Mouse (Mus musculus) embryonic facial prominence, embryonic 13.5 days (tissue): Measurements from ENCODE around the gene Snx11. TPM values are rescaled to one million over a fixed set of nuclear protein-coding genes. Genes with fewer than 3 reads are reported as not detected.
"Not testable (repeated sequence)": the region's sequence is repeated elsewhere in the genome, so short reads cannot be mapped to it uniquely, and the experiment has no call there.

ENCODE experiments used
- ATAC-seq: fragments of 200-750 bp; cut with Nextera tagmentation; 2 replicates; pipeline ENCODE4 v1.8.0; 2017; ENCODE audit warnings: low read depth; ENCODE audit not compliant: insufficient number of reproducible peaks, insufficient read depth, low FRiP score, low TSS enrichment
- H3K27ac ChIP-seq: fragments of 300-500 bp; sonication (generic); 2 replicates; pipeline ENCODE4 v1.5.1; 2015; ENCODE audit warnings: moderate library complexity, mild to moderate bottlenecking, inconsistent platforms
- H3K27me3 ChIP-seq: fragments of 300-500 bp; sonication (generic); 2 replicates; pipeline ENCODE4 v1.6.1; 2015; ENCODE audit warnings: mild to moderate bottlenecking, inconsistent platforms
- H3K36me3 ChIP-seq: fragments of 300-500 bp; sonication (generic); 2 replicates; pipeline ENCODE4 v1.6.1; 2015; ENCODE audit warnings: mild to moderate bottlenecking, inconsistent platforms
- H3K4me1 ChIP-seq: fragments of 300-500 bp; sonication (generic); 2 replicates; pipeline ENCODE4 v1.6.1; 2015; ENCODE audit warnings: inconsistent platforms
- H3K4me2 ChIP-seq: fragments of 300-500 bp; sonication (generic); 2 replicates; pipeline ENCODE4 v1.6.1; 2015; ENCODE audit warnings: moderate library complexity, mild to moderate bottlenecking, inconsistent platforms
- H3K4me3 ChIP-seq: fragments of 300-500 bp; sonication (generic); 2 replicates; pipeline ENCODE4 v1.5.1; 2015; ENCODE audit warnings: mild to moderate bottlenecking, inconsistent platforms
- H3K9ac ChIP-seq: fragments of 300-500 bp; sonication (generic); 2 replicates; pipeline ENCODE4 v1.6.1; 2015; ENCODE audit warnings: mild to moderate bottlenecking, inconsistent platforms
- H3K9me3 ChIP-seq: fragments of 300-500 bp; sonication (generic); 2 replicates; pipeline ENCODE4 v1.6.1; 2016; ENCODE audit warnings: inconsistent platforms
- WGBS: fragments of 180-500 bp; shearing (Covaris S2); methylation state at CpG from one replicate; pipeline ENCODE4 v1.1.7; 2015; ENCODE audit warnings: mixed read lengths; 5-methylcytosine and 5-hydroxymethylcytosine counted together
- polyA plus RNA-seq: library from polyadenylated mRNA; unstranded; fragments of >200 nt; fragmentation: Nextera tagmentation; extraction: Ambion mirVana; gene quantifications from 2 replicates; pipeline ENCODE4 v1.2.1, GENCODE M21; 2015

Gene Snx11
- polyA plus RNA-seq, 1 experiment from 2014 or later, result 23.5 TPM

DNA sequence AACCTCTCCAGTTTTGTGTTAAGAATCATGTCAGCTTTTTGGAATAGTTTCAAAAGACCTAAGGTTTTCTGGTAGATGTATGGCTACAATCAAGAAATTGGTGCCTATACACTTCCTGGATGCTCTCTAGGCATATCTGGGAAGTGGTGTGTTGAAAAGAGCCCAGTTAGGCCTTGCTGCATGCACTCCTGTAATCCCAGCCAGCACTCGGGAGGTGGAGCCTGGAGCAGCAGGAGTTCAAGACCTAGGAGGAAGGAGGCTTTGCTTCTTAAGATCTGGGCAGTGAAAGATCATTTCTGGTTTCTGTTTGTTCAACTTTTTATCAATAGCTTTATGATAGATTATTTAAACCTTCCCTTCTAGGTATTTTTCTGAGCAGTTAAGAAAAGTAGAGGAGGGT, 13.3 kb upstream of the Snx11 start:
- 3% methylated on average over 1 of the region's 1 CpGs for WGBS
- peak overlapping the region; percentile 94 for H3K4me2 ChIP-seq
- H3K9me3 ChIP-seq, result no peaks in the 10 kb centered on the region
- no peak for ATAC-seq
- peaks cover 32% of the 10 kb centered on the region for H3K4me1 ChIP-seq
- H3K36me3 ChIP-seq, result peaks cover 6% of the 10 kb centered on the region
- no peaks in the 10 kb centered on the region for H3K27me3 ChIP-seq
- peak overlapping the region; percentile 92 for H3K4me3 ChIP-seq
- peak overlapping the region; percentile 95; the same call in 1 of the 2 replicates for H3K9ac ChIP-seq
- no peak overlapping the region for H3K27ac ChIP-seq

DNA sequence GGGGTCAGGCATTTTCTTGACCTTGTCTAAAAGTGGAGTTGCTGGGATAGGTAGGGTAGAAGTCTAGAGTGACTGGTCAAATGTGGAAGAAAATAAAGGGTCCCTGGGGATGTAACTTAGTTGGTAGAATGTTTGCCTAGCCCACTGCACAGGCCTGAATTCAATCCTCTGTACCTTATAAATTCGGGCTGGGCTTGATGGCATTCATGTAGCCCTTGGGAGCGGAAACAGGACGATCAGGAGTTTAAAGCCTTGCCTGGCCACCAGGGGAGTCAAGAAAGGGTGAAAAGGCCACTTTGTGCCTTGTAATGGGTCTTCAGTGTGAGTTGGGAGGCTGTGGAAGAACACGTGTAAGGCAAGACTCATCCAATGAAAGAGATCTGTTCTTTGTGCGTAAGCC, 12.6 kb upstream of the Snx11 start:
- H3K27me3 ChIP-seq, result no peaks in the 10 kb centered on the region
- peak overlapping the region; percentile 92 for H3K4me3 ChIP-seq
- H3K4me1 ChIP-seq, result peaks cover 32% of the 10 kb centered on the region
- H3K9me3 ChIP-seq, result no peaks in the 10 kb centered on the region
- H3K27ac ChIP-seq, result peak overlapping the region; percentile 48; the same call in 1 of the 2 replicates
- peak overlapping the region; percentile 94 for H3K4me2 ChIP-seq
- H3K9ac ChIP-seq, result peak overlapping the region; percentile 95
- no peaks in the 10 kb centered on the region; the same call in 1 of the 2 replicates for H3K36me3 ChIP-seq
- 6% methylated on average over 5 of the region's 5 CpGs for WGBS
- ATAC-seq, result no peak

DNA sequence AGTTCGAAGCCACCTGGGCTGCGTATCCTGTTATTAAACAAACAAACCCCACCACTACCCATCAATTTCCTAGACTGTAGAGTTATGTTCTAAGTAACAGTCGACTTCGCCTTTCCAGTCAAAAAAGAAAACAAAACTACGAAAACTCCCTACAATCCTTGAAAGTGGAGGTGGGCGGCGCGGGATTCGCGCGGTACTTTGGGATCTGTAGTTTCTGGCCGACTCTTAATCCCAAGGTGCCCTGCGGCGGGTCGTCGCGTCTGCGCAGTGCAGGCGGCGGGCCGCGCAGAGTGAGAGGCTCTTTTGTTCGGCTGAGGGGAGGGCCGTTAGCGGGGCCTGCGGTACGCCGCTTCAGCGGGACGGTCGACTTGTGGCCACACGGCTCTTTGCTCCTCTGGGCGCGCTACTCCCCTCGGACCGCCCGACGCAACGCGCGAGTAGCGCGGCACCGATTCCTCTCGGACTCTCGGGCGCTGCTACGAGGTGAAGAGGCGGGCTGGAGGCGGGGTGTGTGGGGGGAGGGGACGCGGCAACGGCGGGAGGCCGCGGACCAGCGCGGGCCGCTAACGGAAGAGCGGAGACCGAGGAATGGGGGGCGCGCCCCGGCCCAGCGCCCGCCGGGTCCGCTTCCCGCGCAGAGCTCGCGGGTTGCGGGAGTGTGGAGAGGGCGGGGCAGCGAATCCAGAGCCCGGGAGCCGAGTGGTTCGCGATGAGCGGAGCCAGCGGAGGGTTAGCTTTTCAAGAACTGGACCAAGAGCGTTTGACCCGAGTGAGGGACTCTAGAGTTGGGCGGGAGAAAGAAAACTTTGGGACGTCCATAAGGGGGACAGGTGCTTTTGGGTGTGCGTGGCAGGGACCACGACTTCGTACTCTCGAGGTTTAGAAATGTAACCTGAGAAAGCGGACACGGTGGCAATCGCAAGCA, 11.8 kb upstream of the Snx11 start, which contains the start of gene Cbx1:
TSS of gene Cbx1 (plus strand) at position 257 of the 925 bp plus-strand sequence.
- Histone ChIP-seq H3K4me1 (peaks cover 32% of the 10 kb centered on the region), H3K36me3 (no peaks in the 10 kb centered on the region; the same call in 1 of the 2 replicates), H3K4me2 (peak within 1 kb of the TSS; percentile 94), H3K9me3 (no peaks in the 10 kb centered on the region), H3K27ac (peak within 1 kb of the TSS; percentile 97), H3K4me3 (peak within 1 kb of the TSS; percentile 92), H3K9ac (peak within 1 kb of the TSS; percentile 95), H3K27me3 (no peaks in the 10 kb centered on the region)
- WGBS, result under 1% methylated on average over 92 of the region's 93 CpGs
- ATAC-seq, result peak; percentile 95

DNA sequence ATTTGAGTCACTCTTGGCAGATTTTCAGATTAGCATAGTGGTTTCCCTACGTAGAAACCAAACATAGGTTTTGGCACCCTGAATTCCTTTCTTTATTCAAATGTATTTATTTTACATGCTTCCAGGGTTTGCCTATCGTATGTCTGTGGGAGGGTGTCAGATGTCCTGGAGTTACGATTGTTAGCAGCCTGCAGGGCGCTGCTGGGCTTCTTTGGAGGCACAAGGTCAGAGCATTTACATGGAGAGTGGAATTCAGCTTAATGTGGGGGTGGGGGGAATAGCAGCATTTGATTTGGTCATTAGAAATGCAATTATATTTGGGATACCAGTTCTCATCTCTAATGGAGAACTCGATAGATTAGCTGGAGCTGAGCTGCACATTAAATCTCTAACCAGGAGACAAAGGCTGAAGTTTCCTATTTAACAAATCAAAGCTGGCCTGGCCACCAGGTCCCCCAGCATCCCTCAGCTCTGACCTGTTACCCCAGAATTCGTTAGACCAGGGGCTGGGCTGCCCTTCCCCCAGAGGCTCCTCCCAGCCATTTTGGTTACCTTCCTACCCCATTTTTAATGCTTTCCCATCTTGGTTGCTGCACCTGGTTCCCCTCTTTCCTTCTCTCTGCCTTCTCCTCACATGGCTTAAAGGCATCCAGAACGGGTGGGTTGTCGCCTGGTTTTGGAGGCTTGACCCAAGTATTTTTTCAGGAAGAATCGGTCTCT, 9.5 kb upstream of the Snx11 start:
- Histone ChIP-seq H3K4me1 (peaks cover 18% of the 10 kb centered on the region), H3K36me3 (no peaks in the 10 kb centered on the region), H3K9me3 (no peaks in the 10 kb centered on the region), H3K4me2 (no peak overlapping the region), H3K27me3 (no peaks in the 10 kb centered on the region), H3K27ac (no peak overlapping the region), H3K9ac (no peak overlapping the region), H3K4me3 (no peak overlapping the region)
- 27% methylated on average over 9 of the region's 9 CpGs for WGBS
- no peak for ATAC-seq

DNA sequence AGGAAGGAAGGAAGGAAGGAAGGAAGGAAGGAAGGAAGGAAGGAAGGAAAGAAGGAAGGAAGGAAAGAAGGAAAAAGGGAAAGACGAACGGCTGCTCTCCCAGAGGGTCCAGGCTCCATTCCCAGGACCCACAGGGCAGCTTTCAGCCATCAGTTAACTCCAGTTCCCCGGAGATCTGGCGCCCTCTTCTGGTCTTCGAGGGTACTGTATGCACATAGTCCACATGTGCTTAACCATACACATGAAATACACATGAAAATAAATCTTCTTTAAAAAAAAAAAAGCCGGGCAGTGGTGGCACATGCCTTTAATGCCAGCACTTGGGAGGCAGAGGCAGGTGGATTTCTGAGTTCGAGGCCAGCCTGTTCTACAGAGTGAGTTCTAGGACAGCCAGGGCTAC, 7.5 kb upstream of the Snx11 start:
- not testable (repeated sequence) for H3K27me3 ChIP-seq, H3K9me3 ChIP-seq, H3K27ac ChIP-seq, H3K4me2 ChIP-seq, ATAC-seq, H3K4me1 ChIP-seq, H3K36me3 ChIP-seq, H3K9ac ChIP-seq, H3K4me3 ChIP-seq
- 21% methylated on average over 7 of the region's 7 CpGs for WGBS

DNA sequence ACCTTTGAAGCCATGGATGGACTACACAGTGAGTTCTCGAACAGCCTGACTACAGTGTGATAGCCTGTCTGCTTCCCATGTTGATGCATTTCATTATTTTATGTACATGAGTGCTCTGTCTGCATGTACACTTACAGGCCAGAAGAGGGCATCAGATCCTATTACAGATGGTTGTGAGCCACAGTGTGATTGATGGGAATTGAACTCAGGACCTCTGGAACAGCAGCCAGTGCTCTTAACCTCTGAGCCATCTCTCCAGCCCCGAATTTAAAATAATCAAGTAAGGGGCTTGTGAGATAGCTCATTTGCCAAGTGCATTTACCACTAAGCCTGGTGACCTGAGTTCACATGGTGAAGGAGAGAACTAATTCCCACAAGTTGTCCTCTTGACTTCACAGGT, 4.1 kb upstream of the Snx11 start:
- Histone ChIP-seq H3K4me2 (no peak overlapping the region), H3K27ac (no peak overlapping the region), H3K4me1 (peaks cover 7% of the 10 kb centered on the region), H3K36me3 (no peaks in the 10 kb centered on the region), H3K27me3 (no peaks in the 10 kb centered on the region), H3K4me3 (no peak overlapping the region), H3K9ac (no peak overlapping the region), H3K9me3 (no peaks in the 10 kb centered on the region)
- ATAC-seq, result no peak
- 66% methylated on average over 2 of the region's 2 CpGs for WGBS

DNA sequence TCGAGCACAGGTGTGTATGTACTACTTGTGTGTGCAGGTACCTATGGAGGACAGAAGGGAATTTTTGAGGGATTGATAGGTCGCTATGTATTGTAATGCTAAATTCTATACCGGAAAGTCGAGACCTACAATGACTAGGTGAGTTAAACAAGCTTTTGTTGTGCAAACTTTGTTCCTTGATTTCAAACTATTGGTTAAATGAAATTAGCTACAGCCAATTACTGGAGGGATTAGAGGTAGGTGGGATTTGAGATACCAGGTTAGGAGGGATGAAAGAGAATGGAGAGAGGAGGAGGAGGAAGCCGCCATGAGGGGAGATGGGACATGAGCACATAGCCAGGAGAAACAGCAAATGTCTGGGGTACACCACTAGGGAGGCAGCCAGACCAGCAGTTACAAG, 2.9 kb upstream of the Snx11 start:
- Histone ChIP-seq H3K9ac (no peak overlapping the region), H3K9me3 (no peaks in the 10 kb centered on the region), H3K36me3 (no peaks in the 10 kb centered on the region), H3K4me3 (no peak overlapping the region), H3K27me3 (no peaks in the 10 kb centered on the region), H3K27ac (no peak overlapping the region), H3K4me2 (no peak overlapping the region), H3K4me1 (peaks cover 17% of the 10 kb centered on the region)
- no peak for ATAC-seq
- WGBS, result 70% methylated on average over 5 of the region's 5 CpGs

DNA sequence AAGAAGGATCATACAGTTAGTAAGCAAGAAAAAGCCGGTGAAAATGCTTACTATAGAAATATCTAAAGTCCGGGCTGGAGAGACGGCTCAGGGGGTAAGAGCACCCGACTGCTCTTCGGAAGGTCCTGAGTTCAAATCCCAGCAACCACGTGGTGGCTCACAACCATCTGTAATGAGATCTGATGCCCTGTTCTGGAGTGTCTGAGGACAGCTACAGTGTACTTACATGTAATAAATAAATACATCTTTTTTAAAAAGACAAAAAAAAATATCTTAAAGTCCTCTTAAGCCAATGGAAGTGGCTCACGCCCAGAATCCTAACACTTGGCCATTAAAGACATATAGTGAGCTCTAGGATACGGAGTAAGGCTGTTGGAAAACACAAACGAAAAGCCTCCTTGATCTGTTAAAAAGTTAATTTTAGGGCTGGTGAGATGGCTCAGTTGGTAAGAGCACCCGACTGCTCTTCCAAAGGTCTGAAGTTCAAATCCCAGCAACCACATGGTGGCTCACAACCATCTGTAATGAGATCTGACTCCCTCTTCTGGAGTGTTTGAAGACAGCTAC, 785 bp upstream of the Snx11 start:
- not testable (repeated sequence) for H3K9me3 ChIP-seq, H3K36me3 ChIP-seq, H3K27me3 ChIP-seq, ATAC-seq
- H3K4me1 ChIP-seq, result peaks cover 22% of the 10 kb centered on the region
- H3K27ac ChIP-seq, result peak overlapping the region; percentile 78; the same call in 1 of the 2 replicates
- H3K4me2 ChIP-seq, result peak overlapping the region; percentile 79
- WGBS, result 68% methylated on average over 10 of the region's 10 CpGs
- peak overlapping the region; percentile 70 for H3K9ac ChIP-seq
- H3K4me3 ChIP-seq, result peak overlapping the region; percentile 71

DNA sequence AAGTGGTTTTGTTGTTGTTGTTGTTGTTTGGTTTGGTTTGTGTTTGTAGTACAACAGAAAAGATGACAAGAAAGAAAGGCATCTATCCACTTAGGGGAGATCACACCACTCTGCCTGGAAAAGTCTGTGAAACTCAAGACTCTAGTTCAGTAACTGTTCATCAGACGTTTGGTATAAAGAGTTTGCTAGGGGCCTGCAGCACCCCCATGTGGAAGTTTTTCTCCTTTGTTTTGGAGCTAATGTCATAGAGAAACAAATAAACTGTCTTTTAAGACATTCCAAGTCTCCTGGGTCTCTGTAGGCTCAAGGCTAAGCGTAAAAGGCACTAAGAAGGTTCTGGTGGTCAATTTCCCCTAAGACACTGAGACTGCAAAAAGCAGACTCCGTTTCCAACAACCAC, 1.3 kb downstream of the Snx11 start:
- H3K4me3 ChIP-seq, result peak overlapping the region; percentile 71; the same call in 1 of the 2 replicates
- peaks cover 24% of the 10 kb centered on the region for H3K36me3 ChIP-seq
- 45% methylated on average over 3 of the region's 3 CpGs for WGBS

DNA sequence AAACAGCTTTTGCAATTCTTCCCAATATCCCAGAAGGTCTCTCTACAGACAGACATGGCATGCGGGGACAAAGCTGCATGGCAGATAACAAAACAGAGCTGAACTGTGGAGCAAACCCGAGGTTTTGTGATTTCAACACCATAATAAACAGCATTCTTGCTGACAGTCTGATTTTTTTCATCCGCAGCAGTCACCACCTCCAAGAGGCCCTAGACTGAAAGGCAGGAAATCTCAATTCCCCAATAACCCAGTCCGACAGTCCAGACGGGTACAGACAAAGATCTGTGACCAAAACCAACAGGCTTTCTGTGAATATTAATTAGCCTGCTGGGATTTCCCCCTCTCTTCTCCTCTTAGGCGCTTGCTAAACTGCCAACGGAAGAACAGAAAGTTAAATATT, 1.7 kb downstream of the Snx11 start:
- no peaks in the 10 kb centered on the region for H3K27me3 ChIP-seq
- no peak overlapping the region for H3K9ac ChIP-seq
- peaks cover 28% of the 10 kb centered on the region for H3K36me3 ChIP-seq
- H3K4me3 ChIP-seq, result no peak overlapping the region
- 75% methylated on average over 7 of the region's 7 CpGs for WGBS
- no peak overlapping the region; the same call in 1 of the 2 replicates for H3K27ac ChIP-seq
- no peak for ATAC-seq
- H3K9me3 ChIP-seq, result no peaks in the 10 kb centered on the region
- peaks cover 22% of the 10 kb centered on the region for H3K4me1 ChIP-seq
- 0 out of 2 replicates have a peak overlapping the region, but pooled peaks have one; percentile 5 for H3K4me2 ChIP-seq

More for the DNA sequence above, 1.3 kb downstream of the Snx11 start:
- Histone ChIP-seq H3K9me3 (no peaks in the 10 kb centered on the region), H3K27me3 (no peaks in the 10 kb centered on the region), H3K4me1 (peaks cover 22% of the 10 kb centered on the region), H3K9ac (0 out of 2 replicates have a peak overlapping the region, but pooled peaks have one; percentile 70), H3K4me2 (peak overlapping the region; percentile 79), H3K27ac (0 out of 2 replicates have a peak overlapping the region, but pooled peaks have one; percentile 78)
- ATAC-seq, result no peak

DNA sequence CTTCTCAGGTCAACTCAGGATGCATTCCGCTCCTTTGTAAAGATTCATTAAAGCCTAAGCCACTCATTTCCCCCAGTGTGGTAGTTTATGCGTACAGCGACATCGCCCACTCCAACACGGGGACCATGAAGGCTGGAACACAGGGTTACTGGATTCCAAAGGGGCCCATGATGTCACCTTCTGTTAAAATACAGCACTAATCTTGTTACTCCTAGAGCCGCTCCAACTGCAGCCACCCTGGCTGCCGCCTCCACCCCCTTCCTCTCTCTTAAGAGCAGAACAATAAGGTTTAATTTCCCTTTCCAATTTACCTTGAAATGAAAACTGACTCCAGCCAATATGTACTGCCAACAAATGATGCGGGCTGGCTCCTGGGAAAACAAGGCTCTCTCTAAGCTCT, 2.3 kb downstream of the Snx11 start:
- Histone ChIP-seq H3K27me3 (no peaks in the 10 kb centered on the region), H3K4me2 (0 out of 2 replicates have a peak overlapping the region, but pooled peaks have one; percentile 1), H3K27ac (peak overlapping the region; percentile 28; the same call in 1 of the 2 replicates), H3K9me3 (no peaks in the 10 kb centered on the region), H3K36me3 (peaks cover 34% of the 10 kb centered on the region), H3K4me1 (peaks cover 22% of the 10 kb centered on the region), H3K9ac (no peak overlapping the region), H3K4me3 (no peak overlapping the region)
- ATAC-seq, result no peak
- WGBS, result 83% methylated on average over 8 of the region's 8 CpGs
